Mouse (Mus musculus): ENCODE data around the gene Nhlrc3. TPM values are rescaled to one million over a fixed set of nuclear protein-coding genes. Genes with fewer than 3 reads are reported as not detected.
A peak's percentile ranks its signal among the peaks of the same experiment; 100 is the strongest.

Gene Nhlrc3
- polyA plus RNA-seq, 1 experiment = 7.1 TPM

- no peak for TF ChIP-seq CTCF (IDR thresholded peaks at IDR 0.05; ENCODE audit: extremely low read depth, insufficient read depth, insufficient read length, insufficient replicate concordance)
- no peak for DNase-seq (ENCODE audit: low read depth in 1 of 2, low spot score in 2 of 2)
- Histone ChIP-seq H3K27ac (ENCODE audit: insufficient read depth, low read length) (no peak overlapping the region), H3K36me3 (ENCODE audit: control insufficient read depth, insufficient read depth, low read length) (peaks cover 16% of the 10 kb centered on the region), H3K27me3 (ENCODE audit: control insufficient read depth, insufficient read depth, low read length) (no peaks in the 10 kb centered on the region), H3K4me3 (ENCODE audit: extremely low read depth, insufficient read depth, insufficient read length) (no peak overlapping the region), H3K4me1 (ENCODE audit: control insufficient read depth, insufficient read depth, insufficient read length) (peaks cover 12% of the 10 kb centered on the region)
- WGBS = 85% methylated on average over 5 of the region's 5 CpGs
Observed at GRCm38 (mm10) chr3:53467356-53467755, 4.2 kb upstream of the Nhlrc3 start.

GRCm38 (mm10) chr3:53466481-53466880 lies 3.3 kb upstream of the Nhlrc3 start:
- H3K36me3 ChIP-seq (ENCODE audit: control insufficient read depth, insufficient read depth, low read length) = peaks cover 10% of the 10 kb centered on the region
- WGBS = 36% methylated on average over 9 of the region's 9 CpGs
- H3K27ac ChIP-seq (ENCODE audit: insufficient read depth, low read length) = no peak overlapping the region
- H3K27me3 ChIP-seq (ENCODE audit: control insufficient read depth, insufficient read depth, low read length) = no peaks in the 10 kb centered on the region
- H3K4me1 ChIP-seq (ENCODE audit: control insufficient read depth, insufficient read depth, insufficient read length) = peaks cover 12% of the 10 kb centered on the region
- H3K4me3 ChIP-seq (ENCODE audit: extremely low read depth, insufficient read depth, insufficient read length) = no peak overlapping the region
- no peak for TF ChIP-seq POLR2A (IDR thresholded peaks at IDR 0.05; ENCODE audit: low read depth, low read length)
- TF ChIP-seq CTCF (IDR thresholded peaks at IDR 0.05; ENCODE audit: extremely low read depth, insufficient read depth, insufficient read length, insufficient replicate concordance) = no peak
- no peak for DNase-seq (ENCODE audit: low read depth in 1 of 2, low spot score in 2 of 2)

- H3K4me1 ChIP-seq (ENCODE audit: control insufficient read depth, insufficient read depth, insufficient read length) = peaks cover 12% of the 10 kb centered on the region
- H3K4me3 ChIP-seq (ENCODE audit: extremely low read depth, insufficient read depth, insufficient read length) = peak overlapping the region; percentile 16; the same call in 1 of the 2 replicates
- TF ChIP-seq POLR2A (IDR thresholded peaks at IDR 0.05; ENCODE audit: low read depth, low read length) (no peak), CTCF (IDR thresholded peaks at IDR 0.05; ENCODE audit: extremely low read depth, insufficient read depth, insufficient read length, insufficient replicate concordance) (no peak)
- no peak for DNase-seq (ENCODE audit: low read depth in 1 of 2, low spot score in 2 of 2)
- H3K36me3 ChIP-seq (ENCODE audit: control insufficient read depth, insufficient read depth, low read length) = peaks cover 4% of the 10 kb centered on the region
- no peak overlapping the region for H3K27ac ChIP-seq (ENCODE audit: insufficient read depth, low read length)
- WGBS = 47% methylated on average over 6 of the region's 6 CpGs
- no peaks in the 10 kb centered on the region for H3K27me3 ChIP-seq (ENCODE audit: control insufficient read depth, insufficient read depth, low read length)
Observed at GRCm38 (mm10) chr3:53465330-53465729, 2.2 kb upstream of the Nhlrc3 start.

- H3K27me3 ChIP-seq (ENCODE audit: control insufficient read depth, insufficient read depth, low read length) = no peaks in the 10 kb centered on the region
- no peak for TF ChIP-seq CTCF (IDR thresholded peaks at IDR 0.05; ENCODE audit: extremely low read depth, insufficient read depth, insufficient read length, insufficient replicate concordance)
- no peak for TF ChIP-seq POLR2A (IDR thresholded peaks at IDR 0.05; ENCODE audit: low read depth, low read length)
- DNase-seq (ENCODE audit: low read depth in 1 of 2, low spot score in 2 of 2) = no peak
- WGBS = under 1% methylated on average over 20 of the region's 20 CpGs
- peaks cover 2% of the 10 kb centered on the region; the same call in 1 of the 2 replicates for H3K36me3 ChIP-seq (ENCODE audit: control insufficient read depth, insufficient read depth, low read length)
- peak overlapping the region; percentile 86; the same call in 1 of the 2 replicates for H3K27ac ChIP-seq (ENCODE audit: insufficient read depth, low read length)
- peaks cover 12% of the 10 kb centered on the region for H3K4me1 ChIP-seq (ENCODE audit: control insufficient read depth, insufficient read depth, insufficient read length)
- H3K4me3 ChIP-seq (ENCODE audit: extremely low read depth, insufficient read depth, insufficient read length) = peak overlapping the region; percentile 90
Observed at GRCm38 (mm10) chr3:53464146-53464698, 1.1 kb upstream of the Nhlrc3 start.

GRCm38 (mm10) chr3:53463765-53464114 lies 608 bp upstream of the Nhlrc3 start:
- Histone ChIP-seq H3K36me3 (ENCODE audit: control insufficient read depth, insufficient read depth, low read length) (peaks cover 2% of the 10 kb centered on the region; the same call in 1 of the 2 replicates), H3K4me3 (ENCODE audit: extremely low read depth, insufficient read depth, insufficient read length) (peak overlapping the region; percentile 90), H3K4me1 (ENCODE audit: control insufficient read depth, insufficient read depth, insufficient read length) (peaks cover 12% of the 10 kb centered on the region), H3K27me3 (ENCODE audit: control insufficient read depth, insufficient read depth, low read length) (no peaks in the 10 kb centered on the region), H3K27ac (ENCODE audit: insufficient read depth, low read length) (peak overlapping the region; percentile 86)
- DNase-seq (ENCODE audit: low read depth in 1 of 2, low spot score in 2 of 2) = no peak
- under 1% methylated on average over 35 of the region's 35 CpGs for WGBS
- TF ChIP-seq CTCF (IDR thresholded peaks at IDR 0.05; ENCODE audit: extremely low read depth, insufficient read depth, insufficient read length, insufficient replicate concordance) = no peak
- no peak for TF ChIP-seq POLR2A (IDR thresholded peaks at IDR 0.05; ENCODE audit: low read depth, low read length)

GRCm38 (mm10) chr3:53462701-53463045 lies 459 bp downstream of the Nhlrc3 start:
- H3K36me3 ChIP-seq (ENCODE audit: control insufficient read depth, insufficient read depth, low read length) = peaks cover 6% of the 10 kb centered on the region
- no peak for TF ChIP-seq POLR2A (IDR thresholded peaks at IDR 0.05; ENCODE audit: low read depth, low read length)
- no peak for TF ChIP-seq CTCF (IDR thresholded peaks at IDR 0.05; ENCODE audit: extremely low read depth, insufficient read depth, insufficient read length, insufficient replicate concordance)
- peak in 1 of 2 experiments; percentile 45 for DNase-seq (ENCODE audit: low read depth in 1 of 2, low spot score in 2 of 2)
- H3K4me3 ChIP-seq (ENCODE audit: extremely low read depth, insufficient read depth, insufficient read length) = peak overlapping the region; percentile 90
- 4% methylated on average over 9 of the region's 9 CpGs for WGBS
- H3K27me3 ChIP-seq (ENCODE audit: control insufficient read depth, insufficient read depth, low read length) = no peaks in the 10 kb centered on the region
- peak overlapping the region; percentile 99 for H3K27ac ChIP-seq (ENCODE audit: insufficient read depth, low read length)
- peaks cover 12% of the 10 kb centered on the region for H3K4me1 ChIP-seq (ENCODE audit: control insufficient read depth, insufficient read depth, insufficient read length)

GRCm38 (mm10) chr3:53460106-53460505 lies 3.0 kb downstream of the Nhlrc3 start:
- H3K27ac ChIP-seq (ENCODE audit: insufficient read depth, low read length) = no peak overlapping the region; the same call in 1 of the 2 replicates
- WGBS = 49% methylated on average over 9 of the region's 9 CpGs
- peaks cover 3% of the 10 kb centered on the region; the same call in 1 of the 2 replicates for H3K4me1 ChIP-seq (ENCODE audit: control insufficient read depth, insufficient read depth, insufficient read length)
- TF ChIP-seq POLR2A (IDR thresholded peaks at IDR 0.05; ENCODE audit: low read depth, low read length) = no peak
- TF ChIP-seq CTCF (IDR thresholded peaks at IDR 0.05; ENCODE audit: extremely low read depth, insufficient read depth, insufficient read length, insufficient replicate concordance) = no peak
- no peak overlapping the region for H3K4me3 ChIP-seq (ENCODE audit: extremely low read depth, insufficient read depth, insufficient read length)
- H3K36me3 ChIP-seq (ENCODE audit: control insufficient read depth, insufficient read depth, low read length) = peaks cover 18% of the 10 kb centered on the region
- DNase-seq (ENCODE audit: low read depth in 1 of 2, low spot score in 2 of 2) = no peak
- H3K27me3 ChIP-seq (ENCODE audit: control insufficient read depth, insufficient read depth, low read length) = no peaks in the 10 kb centered on the region
